Mouse (Mus musculus): ENCODE measurements at regions not wholly inside any gene's neighbourhood (a gene's known extent, or its start where the extent isn't known, plus 50 kb on each side); places are given as distances from the start of the nearest gene placed in this dataset.

DNA sequence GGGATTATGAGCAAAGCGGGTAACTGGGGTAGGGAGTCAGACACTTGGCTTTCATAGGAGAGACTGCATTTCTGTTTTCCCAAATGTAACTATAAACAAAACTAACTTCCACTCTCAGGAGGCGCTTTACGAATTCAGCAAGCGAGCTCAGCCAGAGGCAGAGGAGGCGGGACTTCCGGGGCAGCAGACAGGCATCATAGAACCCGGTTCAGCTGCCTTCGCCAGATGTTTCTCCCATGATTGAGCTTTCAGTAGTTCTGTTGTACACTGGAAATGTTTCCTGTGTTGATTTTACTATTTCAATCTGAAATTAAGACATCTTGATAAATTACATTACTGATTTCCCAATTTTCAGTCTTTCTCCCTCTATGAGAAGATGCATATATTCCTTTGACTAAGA lies 92.9 kb downstream of the Zfp365 start:
- DNase-seq: no peak

DNA sequence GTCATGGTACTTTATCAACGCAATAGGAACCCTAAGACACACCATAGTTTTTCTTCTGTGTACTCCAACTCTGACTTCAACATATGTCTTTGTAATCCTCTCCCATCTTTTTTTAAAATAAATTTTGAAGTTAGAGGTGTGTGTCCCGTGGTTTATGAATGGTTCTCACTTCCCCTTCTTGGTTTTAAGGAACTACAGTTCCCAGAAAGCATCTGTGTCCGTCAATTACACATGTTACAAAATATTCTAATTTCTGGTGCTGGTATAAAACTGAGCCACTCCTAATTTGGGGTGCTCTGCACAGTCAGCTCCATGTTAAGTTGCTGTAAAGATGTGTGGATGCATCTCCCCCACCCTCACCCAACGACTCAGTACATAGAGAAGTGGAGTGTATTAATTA lies 98.6 kb downstream of the Zfp365 start:
- no peak for DNase-seq

DNA sequence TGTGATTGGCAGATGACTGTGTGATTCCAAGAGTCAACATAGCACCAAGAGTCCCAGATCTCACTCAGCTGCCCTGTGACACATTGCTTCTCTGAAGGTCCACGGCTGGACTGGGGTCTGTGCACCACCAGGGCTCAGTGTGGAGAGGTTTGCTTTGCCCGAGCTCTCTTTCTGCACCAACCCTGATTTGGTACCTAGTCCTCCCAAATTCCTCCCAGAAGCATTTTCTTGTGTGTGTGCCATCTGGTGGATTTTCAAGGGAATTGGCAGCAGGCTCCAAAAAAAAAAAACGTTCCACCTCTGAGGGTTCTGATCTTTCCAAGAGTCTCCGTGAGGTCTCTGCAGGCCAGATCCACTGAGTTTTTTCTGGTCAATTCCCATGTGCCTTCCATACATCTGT lies 107.3 kb downstream of the Zfp365 start:
- peak in 1 of 2 experiments; percentile 12 for DNase-seq

DNA sequence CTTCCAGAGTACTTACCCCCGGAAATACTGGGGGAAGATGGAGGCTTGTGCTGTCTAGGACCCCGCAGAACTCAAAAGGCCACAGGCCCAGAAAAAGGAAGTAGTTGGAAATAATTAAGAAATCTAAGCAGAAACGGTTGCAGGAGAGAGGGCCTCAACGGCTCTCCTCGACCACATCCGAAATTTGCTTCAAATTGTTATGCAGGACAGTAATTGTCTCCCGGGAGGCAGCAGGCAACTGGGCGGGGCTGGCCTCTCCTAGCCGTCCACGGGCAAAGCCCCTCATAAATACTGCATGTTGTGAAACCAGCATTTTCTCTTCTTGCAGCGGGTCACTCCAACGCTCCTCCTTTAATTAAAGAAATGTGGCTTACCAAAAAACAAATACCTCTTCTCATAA lies 107.8 kb downstream of the Zfp365 start:
- DNase-seq: peak; percentile 24 to 28

DNA sequence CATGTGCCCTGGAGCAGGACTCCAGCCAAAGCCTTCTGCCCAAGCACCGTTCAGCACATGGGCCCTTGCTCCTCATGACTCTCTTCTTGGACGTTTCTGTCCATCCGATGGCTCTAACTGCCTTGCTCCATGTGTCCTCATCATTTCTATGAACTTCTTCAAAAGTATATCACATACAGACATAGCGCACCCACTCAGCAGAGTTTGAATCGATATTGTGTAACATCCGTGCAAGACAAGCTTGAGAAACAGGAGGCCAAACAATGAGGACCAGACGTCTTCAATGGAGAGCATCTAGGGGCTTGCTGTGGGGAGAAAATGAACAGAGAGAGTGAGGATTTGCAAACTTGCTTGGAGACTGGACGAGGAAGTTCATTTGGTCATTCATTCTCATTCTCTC lies 110.3 kb downstream of the Zfp365 start:
- DNase-seq: no peak

DNA sequence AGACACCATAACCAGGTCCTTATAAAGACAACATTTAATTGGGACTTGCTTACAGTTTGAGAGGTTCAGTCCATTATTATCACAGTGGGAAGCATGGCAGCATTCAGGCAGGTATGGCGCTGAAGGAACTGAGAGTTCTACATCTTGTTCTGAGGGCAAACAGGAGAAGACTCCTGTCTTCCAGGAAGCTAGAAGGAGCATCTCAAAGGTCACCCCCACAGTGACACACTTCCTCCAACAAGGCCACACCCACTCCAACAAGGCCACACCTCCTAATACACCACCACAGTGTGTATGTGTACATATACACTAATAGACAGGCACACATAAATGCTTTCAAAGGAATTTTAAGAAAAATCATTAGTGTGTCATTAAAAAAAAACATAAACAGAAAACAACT lies 110.8 kb downstream of the Zfp365 start:
- no peak for DNase-seq

DNA sequence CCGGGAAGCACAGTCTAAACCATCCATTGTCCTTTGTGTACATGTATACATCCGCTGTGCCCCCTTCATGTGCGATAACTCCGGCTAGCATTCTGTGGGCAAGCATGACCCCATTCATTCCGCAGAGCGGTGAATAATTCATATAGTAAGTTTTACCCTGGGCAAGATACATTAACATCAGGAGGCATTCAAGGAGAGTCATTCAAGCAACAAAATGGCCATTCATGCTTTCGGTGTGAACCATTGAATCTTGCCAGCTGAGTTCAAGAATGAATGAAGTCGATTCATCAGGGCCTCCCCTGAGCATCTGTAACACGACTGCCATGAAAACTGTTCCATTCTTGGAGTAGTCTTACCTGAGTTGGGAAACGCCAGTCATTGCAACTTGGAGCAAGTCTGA lies 113.5 kb downstream of the Zfp365 start:
- no peak for DNase-seq

DNA sequence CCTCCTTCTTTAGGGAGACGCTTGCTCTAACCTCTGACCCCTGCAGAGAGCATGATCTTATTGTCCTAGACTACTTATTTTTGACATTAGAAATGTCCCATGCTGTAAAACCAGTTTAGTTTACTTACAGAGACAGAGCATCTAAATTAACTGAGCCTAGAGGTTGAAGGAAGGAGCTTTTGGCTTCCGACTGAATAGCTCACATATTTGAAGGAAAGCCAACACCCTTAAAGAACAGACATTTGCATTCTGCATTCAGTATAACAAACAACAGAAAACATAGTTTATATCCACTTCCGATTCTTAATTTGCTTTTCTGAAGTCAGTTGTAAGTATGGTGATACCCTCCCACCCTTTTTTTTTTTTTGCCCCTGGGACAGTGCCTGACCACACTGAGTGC lies 119.3 kb downstream of the Zfp365 start:
- DNase-seq: no peak

DNA sequence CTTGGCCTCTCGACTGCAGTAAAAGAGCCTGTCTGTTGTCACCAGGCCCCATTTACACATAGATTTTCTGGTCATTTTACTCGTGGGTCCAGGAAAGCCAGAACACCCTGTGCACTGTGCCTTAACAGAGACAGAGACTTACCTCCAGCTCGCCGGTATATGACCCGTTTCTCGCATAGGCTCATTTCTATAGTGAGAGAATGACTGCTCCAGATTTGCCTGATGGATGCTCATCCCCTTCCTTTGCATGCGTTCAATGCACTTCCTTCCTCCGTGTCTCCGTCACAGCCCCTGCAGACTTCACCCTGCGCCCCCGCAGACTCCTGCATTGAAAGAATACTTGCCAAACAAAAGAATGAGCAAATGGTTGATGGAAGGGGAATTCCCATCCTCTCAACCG lies 122.8 kb downstream of the Zfp365 start:
- no peak for DNase-seq

DNA sequence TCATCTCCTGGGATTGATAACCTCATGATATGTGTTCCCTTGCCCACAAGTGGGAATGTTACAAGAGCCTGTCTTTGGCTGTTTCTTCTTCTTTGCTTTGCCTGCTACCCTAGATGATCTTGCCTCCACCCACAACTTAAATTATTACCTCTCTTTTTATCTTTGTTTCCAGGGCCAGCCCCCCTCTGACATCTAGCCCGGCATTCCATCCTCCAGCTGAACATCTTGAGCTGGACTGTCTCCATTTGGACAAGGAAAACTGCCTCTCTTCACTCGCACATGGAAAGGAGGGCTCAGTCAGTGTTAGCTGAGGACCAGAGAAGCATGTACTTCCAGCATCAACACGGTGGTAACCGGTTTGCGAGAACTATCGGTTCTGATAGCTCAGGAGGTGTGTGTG lies 124.3 kb downstream of the Zfp365 start:
- DNase-seq: no peak

DNA sequence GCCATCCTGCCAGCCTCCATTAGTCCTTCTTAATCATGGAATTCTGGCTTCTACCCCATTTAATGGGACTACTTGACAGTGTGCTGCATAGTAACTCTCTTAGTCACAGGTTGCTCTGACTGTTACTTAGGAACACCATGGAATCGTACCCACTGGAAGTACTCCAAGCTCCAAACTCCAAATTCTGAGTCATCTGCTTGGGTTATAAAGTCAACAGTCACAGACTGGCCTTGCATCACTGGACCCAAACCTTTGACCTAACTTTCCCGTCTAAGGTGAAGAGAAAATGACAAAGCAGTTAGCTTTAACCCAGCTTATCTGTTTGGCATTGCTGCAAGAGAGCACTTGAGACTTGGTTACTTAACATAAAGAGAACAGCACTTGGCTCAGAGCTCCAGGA lies 126.9 kb downstream of the Zfp365 start:
- DNase-seq: peak in 1 of 2 experiments; percentile 40

DNA sequence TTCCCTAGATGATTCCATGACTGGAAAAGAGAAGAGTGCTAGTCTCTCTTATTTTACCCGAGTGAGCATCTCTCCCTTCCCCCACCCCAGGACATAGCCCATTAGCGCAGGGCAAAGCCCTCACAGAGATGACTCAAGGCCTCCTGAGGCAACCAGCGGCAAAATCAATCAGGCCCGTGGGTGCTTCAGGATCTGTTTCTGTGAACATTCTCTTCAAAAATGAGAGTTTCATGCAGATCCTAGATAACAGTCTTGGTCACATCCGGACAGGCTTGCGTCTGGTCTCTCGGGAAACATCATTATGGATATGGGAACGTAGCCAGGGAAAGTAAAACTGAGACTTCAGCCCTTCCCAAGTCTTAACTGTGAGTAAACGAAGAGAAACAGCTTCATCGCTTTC lies 134.1 kb downstream of the Zfp365 start:
- no peak for DNase-seq

DNA sequence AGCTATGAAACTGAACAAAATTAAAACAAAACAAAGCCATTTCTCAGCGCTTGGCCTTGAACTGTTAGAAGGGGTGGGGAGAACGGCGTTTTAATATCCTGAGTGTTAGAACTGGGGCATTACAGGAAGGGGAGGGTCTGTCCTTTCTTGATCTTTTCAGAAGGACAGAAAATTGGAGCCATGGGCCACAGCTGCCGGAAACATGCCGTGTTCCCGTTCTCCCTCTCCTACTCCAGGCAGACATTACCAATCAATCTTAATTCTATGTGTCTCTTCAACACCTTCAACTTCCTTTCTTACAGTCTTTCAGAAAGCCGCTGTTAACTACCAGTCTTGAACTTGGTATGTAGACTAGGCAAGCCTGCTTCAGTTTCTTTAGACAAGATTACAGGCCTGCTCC lies 134.7 kb downstream of the Zfp365 start:
- no peak for DNase-seq

DNA sequence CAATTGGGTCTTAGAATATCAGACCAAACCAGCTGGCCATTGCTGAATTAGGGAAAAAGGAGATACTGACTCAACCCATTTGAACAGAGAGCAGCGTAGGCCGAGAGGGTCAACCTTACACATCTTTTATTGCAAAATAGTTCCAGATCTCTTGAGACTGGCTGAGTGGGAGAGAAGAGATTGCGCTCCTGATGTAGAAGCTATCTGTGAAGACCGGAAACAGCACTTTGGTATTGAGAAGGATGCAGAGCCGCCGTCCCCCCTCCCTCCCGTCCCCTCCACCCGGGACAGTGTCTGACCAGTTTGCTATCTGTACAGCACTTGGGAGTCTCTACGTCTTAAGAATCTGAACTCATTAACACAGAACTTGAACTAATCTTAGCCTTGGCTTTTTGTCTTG lies 135.6 kb downstream of the Zfp365 start:
- no peak for DNase-seq

DNA sequence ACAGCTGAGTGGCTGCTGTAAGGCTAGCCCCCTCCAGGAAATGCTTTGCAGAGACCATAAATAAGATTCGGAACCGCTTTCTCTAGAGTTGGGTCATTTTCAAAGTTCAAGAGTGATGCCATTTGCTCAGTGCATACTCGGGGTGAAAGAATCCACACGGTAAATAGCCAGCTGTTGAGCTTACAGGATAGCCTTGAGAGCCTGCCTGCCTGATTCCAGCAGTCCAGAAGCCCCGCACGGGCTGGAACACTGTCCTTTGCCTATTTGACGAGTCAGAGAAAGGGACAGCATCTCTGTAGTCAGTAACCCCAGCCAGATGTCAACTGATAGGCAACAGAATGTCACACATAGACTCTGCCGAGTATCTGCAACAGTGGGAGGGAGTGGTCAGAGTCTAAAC lies 140.7 kb downstream of the Zfp365 start:
- DNase-seq: no peak

DNA sequence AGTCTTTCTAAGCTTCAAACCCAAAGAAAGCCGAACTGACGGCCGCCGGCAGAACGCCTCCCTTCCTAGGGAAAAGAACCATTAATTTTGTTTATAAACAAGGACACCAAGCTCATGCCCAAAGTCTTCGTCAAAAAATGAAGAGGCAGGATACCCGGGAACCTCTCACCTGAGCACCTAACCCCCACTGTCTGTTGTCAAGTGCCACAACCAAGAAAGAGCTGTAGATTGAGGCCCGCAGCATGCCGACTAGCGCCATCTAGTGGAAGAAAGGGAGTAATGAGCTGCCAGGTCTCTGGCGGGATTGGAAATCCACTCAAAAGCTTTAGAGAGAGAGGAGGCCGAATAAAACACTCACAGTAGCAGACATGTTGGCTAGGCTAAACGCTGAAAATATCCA lies 146.4 kb downstream of the Zfp365 start:
- peak; percentile 40 to 71 for DNase-seq

DNA sequence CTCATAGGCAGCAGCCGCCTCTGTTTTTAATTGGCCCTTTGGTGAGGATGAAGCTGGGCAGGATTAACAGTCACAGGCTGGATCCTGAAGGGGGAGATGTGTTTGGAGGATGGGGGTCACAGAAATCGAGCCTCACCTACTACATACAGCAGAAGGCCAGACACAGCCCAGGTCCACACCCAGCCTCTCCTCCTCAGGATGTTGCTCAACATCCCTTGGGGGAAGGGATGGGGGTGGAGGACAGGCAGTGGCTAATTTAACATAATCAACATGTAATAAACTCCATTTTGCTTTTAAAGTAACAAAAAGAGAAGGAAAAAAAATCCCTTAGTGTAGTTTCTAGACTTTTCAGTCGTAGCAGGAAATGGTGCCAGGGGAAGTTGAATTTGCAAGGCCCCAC lies 152.0 kb downstream of the Zfp365 start:
- peak in 1 of 2 experiments; percentile 17 for DNase-seq

DNA sequence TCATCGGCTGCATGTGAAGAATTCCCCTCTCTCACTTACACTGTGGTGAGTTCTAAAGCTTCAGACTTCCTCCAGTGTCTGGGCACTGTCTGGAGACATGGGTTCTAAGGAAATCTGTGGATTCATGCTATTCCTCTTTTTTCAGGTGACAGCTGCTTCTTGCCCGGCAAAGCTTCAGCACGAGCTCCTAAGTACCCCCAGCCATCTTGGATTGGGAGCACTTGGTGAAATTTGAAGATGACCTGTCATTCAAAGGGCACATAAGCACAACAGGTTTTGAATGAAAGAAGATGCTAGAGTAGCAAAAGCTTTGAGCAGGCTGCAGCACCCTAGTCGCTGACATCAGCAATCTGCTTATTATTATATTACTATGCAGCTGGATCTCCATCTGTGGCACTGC lies 164.3 kb downstream of the Zfp365 start:
- no peak for DNase-seq

DNA sequence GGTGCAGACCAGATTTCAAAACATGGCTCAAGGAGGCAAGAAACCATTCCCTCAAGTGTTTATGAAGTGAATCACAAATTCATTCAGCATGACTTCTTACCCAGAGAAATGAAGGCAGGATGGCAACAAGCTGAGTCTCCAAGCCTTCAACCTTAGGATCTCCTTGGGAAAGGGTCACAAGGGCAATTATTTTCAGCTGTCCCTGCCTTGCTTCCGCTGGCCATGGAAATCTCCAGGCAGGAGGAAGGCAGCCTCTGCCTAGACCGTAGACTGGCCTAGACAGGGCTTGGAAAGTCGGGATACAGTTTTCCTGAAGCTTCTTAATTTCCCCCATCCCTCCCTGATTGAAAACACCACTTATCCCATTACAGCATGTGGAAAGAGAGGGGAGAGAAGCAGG lies 165.0 kb downstream of the Zfp365 start:
- no peak for DNase-seq

DNA sequence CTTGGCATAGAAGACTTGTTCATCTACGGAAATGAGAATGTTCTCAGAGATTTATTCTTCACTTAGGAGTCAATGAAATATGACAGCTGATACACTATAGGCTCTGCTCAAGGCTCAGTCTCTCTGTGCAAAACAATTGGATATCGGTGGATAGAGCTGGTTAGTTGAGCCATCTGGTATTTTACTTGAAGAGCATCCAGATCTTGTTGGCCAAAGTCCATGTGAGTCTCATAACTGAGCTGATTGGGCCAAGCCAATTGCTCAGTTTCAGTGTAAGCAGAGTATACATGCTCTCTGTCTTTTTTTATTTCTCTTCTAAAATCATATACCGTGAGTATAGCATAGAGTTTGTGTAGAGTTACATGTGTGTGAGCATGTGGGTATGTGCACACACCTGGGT lies 166.3 kb downstream of the Zfp365 start:
- no peak for DNase-seq

DNA sequence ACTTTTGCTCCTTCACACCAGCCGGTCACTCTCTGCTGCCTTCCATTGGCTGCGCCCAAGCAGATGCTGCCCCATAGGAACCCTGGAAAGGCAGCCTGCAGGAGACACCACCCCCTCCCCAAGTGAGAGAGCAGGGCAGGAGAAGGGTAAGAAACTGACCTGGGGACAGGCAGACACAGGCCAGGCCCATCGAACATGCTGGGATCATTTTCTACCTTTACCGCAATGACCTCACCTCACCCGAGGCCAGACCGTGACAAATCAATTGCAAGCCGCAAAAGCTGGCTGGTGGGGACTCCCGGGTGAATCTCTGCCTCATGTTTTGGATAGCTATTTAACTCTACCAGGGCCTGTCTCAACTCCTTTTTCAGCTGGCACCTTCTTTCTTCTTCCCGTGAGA lies 168.9 kb downstream of the Zfp365 start:
- DNase-seq: no peak

DNA sequence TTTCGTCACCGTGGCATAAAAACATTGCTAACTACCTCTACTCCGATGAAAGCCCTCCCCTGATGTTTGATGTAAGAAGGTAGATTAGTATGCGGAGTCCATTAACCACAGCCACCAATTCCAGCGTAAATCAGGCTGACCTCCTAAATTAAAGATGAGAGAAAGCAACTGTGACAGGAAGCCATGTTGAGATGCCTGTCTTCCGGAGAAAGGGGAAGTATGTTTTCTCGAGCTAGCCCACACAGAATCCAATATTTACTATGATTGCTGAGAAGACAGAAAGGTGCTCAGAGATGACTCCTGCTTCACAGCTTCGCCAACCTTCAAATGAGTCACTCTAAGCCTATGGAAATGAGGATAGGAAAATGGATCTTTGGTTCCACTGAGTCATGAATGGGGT lies 169.6 kb downstream of the Zfp365 start:
- no peak for DNase-seq

DNA sequence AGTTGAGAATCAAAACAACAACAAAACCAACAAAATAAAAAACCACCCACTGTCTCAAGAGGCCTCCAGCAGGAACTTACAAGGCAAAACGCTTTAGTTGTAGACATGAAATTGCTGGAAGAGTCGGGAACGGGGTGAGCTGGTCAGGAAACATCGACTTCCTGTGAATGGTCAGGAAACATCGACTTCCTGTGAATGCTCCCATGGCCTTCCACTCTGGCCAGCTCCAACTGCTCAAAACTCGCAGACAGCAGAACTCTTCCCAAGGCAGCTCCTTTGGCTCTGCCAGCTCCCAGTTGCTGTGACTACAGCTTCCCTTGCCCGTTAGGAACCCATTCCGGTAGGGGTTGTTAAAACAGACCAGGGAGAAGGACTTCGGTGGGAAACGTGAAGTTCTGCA lies 170.2 kb downstream of the Zfp365 start:
- peak; percentile 19 to 35 for DNase-seq

DNA sequence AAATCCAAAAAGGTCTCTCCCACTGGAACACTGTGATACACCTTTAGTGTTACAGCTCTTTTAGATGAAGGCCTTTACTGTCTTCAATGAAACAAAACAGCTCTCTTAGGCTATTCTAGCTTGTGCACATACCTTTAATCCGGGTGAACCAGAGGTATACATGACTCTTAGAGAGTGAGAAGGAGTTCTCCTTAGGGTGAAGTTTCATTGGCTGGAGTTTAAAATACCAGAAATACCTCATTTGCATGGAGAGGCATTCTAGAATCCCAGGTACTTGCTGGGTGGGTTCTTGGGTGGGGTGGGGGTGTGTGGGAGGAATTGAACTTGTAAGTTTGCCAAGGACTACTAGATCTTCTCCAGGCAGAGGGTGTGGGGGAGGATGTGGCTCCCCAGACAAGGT lies 173.3 kb downstream of the Zfp365 start:
- DNase-seq: no peak

DNA sequence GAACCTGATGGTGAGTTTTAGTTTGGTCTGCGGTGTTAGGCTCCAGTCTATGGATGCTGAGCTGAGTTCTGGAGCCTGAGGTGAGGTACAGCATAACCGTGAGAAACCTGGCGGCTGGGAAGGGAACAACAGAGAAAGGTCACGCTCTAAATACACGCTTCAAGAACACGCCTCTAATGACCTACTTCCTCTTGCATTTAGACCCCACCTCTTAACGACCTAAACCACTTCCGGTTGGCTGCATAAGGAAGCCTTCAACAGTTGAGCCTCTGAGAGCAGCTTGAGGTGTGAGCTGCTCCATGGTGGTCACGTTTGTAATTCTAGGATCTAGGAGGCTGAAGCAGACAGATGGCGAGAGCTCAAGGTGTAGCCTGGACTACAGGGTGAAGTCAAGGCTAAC lies 175.8 kb downstream of the Zfp365 start:
- DNase-seq: no peak

DNA sequence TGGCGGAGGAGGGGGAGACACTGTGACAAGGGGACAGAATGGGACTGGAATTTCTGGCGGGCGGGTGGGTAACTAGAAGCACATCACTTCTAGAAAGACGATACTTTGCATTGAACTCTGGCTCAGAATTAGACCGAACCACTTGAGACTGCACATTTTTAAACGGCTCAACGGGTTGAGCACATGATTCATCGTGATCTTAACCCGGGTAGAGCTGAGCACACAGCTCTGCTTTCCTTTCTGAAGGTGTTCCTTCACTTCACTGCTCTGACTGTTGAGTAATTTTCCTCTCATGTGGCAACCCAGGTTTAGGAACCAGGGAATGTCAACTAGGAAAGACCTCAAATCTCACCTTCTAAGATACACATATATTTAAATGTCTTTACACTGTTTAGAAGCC lies 180.9 kb downstream of the Zfp365 start:
- no peak for DNase-seq
